Mouse (Mus musculus): ENCODE measurements around the gene Camk2b. TPM values are rescaled to one million over a fixed set of nuclear protein-coding genes. Genes with fewer than 3 reads are reported as not detected.

Gene Camk2b
- 4.8 TPM for polyA plus RNA-seq (2017; shearing (Covaris generic))

DNA sequence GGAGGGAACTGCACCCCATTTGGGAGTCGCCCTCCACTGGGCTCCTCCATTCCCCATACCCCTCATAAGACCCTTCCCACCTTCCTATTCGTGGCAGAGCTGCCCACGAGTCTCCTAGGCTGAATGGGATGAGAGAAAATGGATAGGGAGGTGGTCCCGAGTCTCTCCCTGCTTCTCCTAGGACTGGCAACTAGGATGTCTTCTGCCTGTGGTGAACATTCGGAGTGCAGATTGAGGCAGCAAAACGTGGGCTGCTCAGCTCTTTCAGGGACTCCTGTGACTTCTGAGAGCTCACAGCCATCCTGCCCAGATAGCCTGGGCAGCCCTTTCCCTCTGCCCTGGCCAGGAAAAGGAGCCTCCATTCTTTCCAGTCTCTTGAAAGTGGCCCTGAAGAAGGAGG is at the start of gene Camk2b:
Gene Camk2b (minus strand): TSS at position 187 of the 400 bp plus-strand sequence.

DNA sequence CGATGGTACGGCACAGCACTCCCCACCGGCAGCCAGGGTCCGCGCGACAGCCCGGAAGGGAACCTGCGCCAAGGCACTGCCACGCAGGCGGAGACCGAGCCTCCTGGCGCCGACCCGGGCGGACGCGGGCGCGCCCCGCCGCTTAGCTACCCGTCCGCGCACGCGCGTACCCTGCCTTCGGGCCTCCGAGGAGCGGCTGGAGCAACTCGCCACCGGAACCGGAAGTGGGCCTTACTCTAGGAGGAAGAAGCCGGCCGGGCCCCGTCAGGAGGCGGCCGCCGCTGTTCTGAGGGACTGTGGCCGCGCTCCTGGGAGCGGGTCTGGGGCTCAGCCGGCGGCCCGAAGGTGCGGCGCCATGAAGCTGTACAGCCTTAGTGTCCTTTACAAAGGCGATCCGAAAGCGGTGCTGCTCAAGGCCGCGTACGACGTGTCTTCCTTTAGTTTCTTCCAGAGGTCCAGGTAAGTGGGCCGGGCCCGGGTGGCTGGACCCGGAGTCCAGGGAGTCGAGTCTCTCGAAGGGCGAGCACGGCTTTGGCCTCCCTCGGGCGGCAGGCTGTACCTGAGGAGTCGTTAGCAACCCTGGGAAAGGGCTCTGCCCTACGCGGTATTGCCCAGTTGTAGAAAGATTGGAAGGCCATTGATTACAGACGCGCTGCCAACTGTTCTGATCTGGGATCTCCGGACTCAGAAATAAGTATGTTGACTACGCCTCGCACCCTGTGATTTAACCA is 110.5 kb downstream of the Camk2b start, which contains the start of gene Ykt6:
Gene Ykt6 (plus strand): TSS at position 148 of the 731 bp plus-strand sequence.

DNA sequence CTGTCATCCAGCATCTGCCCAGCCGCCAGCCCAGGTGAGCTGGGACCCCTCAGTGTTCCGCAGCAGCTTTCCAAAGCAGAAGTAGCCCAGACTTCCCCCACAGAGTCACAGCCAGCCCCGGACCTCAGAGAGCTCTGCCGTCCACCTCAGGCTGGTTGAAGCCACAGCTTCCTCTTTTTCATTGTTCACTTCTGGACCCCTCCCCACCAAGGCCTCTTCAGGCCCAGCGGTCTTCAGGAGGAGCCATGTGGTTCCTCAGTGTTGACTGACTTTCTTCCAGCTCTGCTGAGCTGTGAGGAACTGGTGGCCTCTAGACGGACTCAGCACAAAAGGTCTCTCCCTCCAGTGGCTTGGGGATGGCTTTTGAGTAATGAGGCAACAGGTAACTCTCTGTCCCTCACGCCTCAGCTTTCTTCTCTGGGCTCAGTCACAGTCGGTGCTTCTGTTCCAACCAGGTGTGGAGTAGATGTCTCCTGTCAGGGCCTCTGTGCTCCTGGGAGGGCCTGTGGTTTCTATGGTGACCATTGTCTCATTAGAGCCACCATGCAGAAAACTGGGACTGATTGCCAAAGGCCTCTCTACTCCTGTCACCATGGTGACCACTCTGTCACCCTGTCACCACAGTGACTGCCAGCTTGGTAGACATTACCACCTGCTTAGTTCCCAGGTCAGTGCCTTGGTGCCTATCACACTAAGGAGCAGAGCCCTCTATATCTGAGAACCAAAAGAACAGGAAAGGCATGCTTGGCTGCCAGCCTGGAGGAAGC is 116.4 kb downstream of the Camk2b start, which contains the start of gene Gck:
Gene Gck (minus strand): TSS at position 496 of the 767 bp plus-strand sequence.

Other genes starting within 250 kb of the Camk2b start
- 14.0 TPM for gene Polm, start 228.3 kb downstream of the Camk2b start, polyA plus RNA-seq (2017; shearing (Covaris generic))
- 0.12 TPM for gene Aebp1, start 204.4 kb downstream of the Camk2b start, polyA plus RNA-seq (2017; shearing (Covaris generic))
- gene Pold2, start 188.1 kb downstream of the Camk2b start, polyA plus RNA-seq (2017; shearing (Covaris generic)), result 54.8 TPM
- not detected for gene Myl7, start 167.6 kb downstream of the Camk2b start, polyA plus RNA-seq (2017; shearing (Covaris generic))
- gene Gck, start 116.3 kb downstream of the Camk2b start, polyA plus RNA-seq (2017; shearing (Covaris generic)), result not detected
- 30.5 TPM for gene Ykt6, start 110.7 kb downstream of the Camk2b start, polyA plus RNA-seq (2017; shearing (Covaris generic))
- gene A730071L15Rik, start 133.7 kb upstream of the Camk2b start, polyA plus RNA-seq (2017; shearing (Covaris generic)), result 0.35 TPM
- gene Nudcd3, start 134.1 kb upstream of the Camk2b start, polyA plus RNA-seq (2017; shearing (Covaris generic)), result 46.3 TPM
- not detected for gene Npc1l1, start 163.8 kb upstream of the Camk2b start, polyA plus RNA-seq (2017; shearing (Covaris generic))
- 54.1 TPM for gene Ddx56, start 201.4 kb upstream of the Camk2b start, polyA plus RNA-seq (2017; shearing (Covaris generic))
- 46.1 TPM for gene Tmed4, start 208.5 kb upstream of the Camk2b start, polyA plus RNA-seq (2017; shearing (Covaris generic))
- 209 TPM for gene Ogdh, start 225.3 kb upstream of the Camk2b start, polyA plus RNA-seq (2017; shearing (Covaris generic))

Data from effector memory CD4-positive, alpha-beta T cell, adult 5 months (primary cell).